Mouse (Mus musculus) urinary bladder, adult 18-20 months (tissue): Measurements from ENCODE around the gene Spint2.
"Not testable (repeated sequence)": the region's sequence is repeated elsewhere in the genome, so short reads cannot be mapped to it uniquely, and the experiment has no call there.

ENCODE experiments used
- DNase-seq, 2 experiments: peaks; one replicate each; pipeline ENCODE4 v3.0.0; 2022; ENCODE audit warnings: low spot score in 2 of 2, mixed read lengths in 2 of 2

Spint2 gene

GRCm38 (mm10) chr7:29244732-29245416 lies 36.8 kb downstream of the Spint2 start:
- no peak for DNase-seq

GRCm38 (mm10) chr7:29238019-29238967 lies 43.4 kb downstream of the Spint2 start, which contains the start of gene Yif1b:
Gene Yif1b, plus strand, starts transcription at chr7:29238329.
- peak; percentile 97 to 98 for DNase-seq

- DNase-seq, result not testable (repeated sequence)
Observed at GRCm38 (mm10) chr7:29237596-29237995, 44.1 kb downstream of the Spint2 start.

- DNase-seq, result no peak
Observed at GRCm38 (mm10) chr7:29236593-29236992, 45.1 kb downstream of the Spint2 start.

GRCm38 (mm10) chr7:29234661-29235060 lies 47.1 kb downstream of the Spint2 start:
- no peak for DNase-seq

GRCm38 (mm10) chr7:29233745-29234144 lies 48.0 kb downstream of the Spint2 start:
- DNase-seq, result no peak

- peak in 1 of 2 experiments; percentile 54 for DNase-seq
Observed at GRCm38 (mm10) chr7:29232247-29233013, 49.3 kb downstream of the Spint2 start, which contains the start of gene Kcnk6. Gene Kcnk6, minus strand, starts transcription at chr7:29232515.

- DNase-seq, result no peak
Observed at GRCm38 (mm10) chr7:29231517-29231916, 50.2 kb downstream of the Spint2 start.

- no peak for DNase-seq
Observed at GRCm38 (mm10) chr7:29230560-29230959, 51.2 kb downstream of the Spint2 start.

GRCm38 (mm10) chr7:29228202-29228601 lies 53.5 kb downstream of the Spint2 start:
- DNase-seq, result no peak

- DNase-seq, result no peak
Observed at GRCm38 (mm10) chr7:29225520-29225919, 56.2 kb downstream of the Spint2 start.

GRCm38 (mm10) chr7:29224756-29225394 lies 56.8 kb downstream of the Spint2 start:
- no peak for DNase-seq

- DNase-seq, result no peak
Observed at GRCm38 (mm10) chr7:29214846-29215245, 66.9 kb downstream of the Spint2 start.

- no peak for DNase-seq
Observed at GRCm38 (mm10) chr7:29214236-29214635, 67.5 kb downstream of the Spint2 start.

GRCm38 (mm10) chr7:29213675-29214082 lies 68.0 kb downstream of the Spint2 start, which contains the start of gene Catsperg1:
Gene Catsperg1, minus strand, starts transcription at chr7:29214035.
- no peak for DNase-seq

GRCm38 (mm10) chr7:29212775-29213560 lies 68.7 kb downstream of the Spint2 start:
- not testable (repeated sequence) for DNase-seq

- DNase-seq, result no peak
Observed at GRCm38 (mm10) chr7:29212199-29212765, 69.4 kb downstream of the Spint2 start.

- DNase-seq, result peak; percentile 86 to 87
Observed at GRCm38 (mm10) chr7:29211415-29212198, 70.1 kb downstream of the Spint2 start.

GRCm38 (mm10) chr7:29211013-29211412 lies 70.7 kb downstream of the Spint2 start:
- peak; percentile 33 to 35 for DNase-seq
